Mouse (Mus musculus) embryo, embryonic 10 days (tissue): ENCODE results near the gene Fdx1.

Experiments used
- DNase-seq: peaks from one replicate; pipeline ENCODE4 v3.0.0-alpha.2; 2015; ENCODE audit warnings: low spot score

Fdx1 gene

DNA sequence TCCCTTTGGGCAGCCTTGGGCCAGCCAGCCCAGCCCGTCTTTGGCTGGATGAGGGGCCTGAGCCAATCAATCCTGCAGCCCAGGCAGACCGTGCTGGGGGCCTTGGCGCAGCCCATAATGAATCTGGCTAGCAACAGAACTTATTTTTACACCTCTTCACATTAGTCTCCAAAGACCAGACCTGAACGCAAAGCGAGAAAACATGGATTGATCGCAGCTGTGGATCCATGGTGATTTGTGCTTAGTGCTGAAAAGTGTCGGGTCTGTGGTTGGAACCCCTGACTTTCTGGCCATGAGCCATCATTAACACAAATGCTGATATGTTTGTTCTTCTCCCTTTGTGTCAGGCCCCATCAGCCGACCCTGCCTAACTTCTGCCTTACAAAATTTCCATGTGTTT is 56.4 kb downstream of the Fdx1 start:
- no peak for DNase-seq
